Mouse (Mus musculus): Measurements from ENCODE around the gene Nat8f6. TPM values are rescaled to one million over a fixed set of nuclear protein-coding genes. Genes with fewer than 3 reads are reported as not detected.

Gene Nat8f6
- polyA plus RNA-seq, 1 experiment, result 0.23 TPM

DNA sequence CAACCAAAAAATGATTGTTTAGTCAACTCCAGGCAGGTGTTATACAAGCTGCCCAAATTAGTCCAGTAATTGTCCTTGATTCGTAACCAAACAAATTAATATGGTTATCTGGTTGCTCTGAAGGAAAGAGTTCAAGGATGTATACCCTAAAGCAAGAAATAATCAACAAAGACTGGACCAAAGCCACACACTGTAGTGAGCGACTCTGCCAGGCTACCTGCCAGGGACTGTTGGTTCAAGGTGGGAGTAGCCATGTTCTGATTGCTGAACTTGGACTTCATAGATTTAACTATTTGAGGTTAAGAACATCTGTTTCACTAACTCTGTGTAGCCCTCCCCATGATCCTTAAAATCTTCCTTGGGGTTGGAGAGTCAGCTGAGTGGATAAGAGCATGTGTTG, 42.4 kb upstream of the Nat8f6 start:
- H3K27me3 ChIP-seq (ENCODE audit: control insufficient read depth, insufficient read depth, low read length), result no peaks in the 10 kb centered on the region
- no peaks in the 10 kb centered on the region for H3K36me3 ChIP-seq (ENCODE audit: control insufficient read depth, insufficient read depth, low read length)
- H3K4me3 ChIP-seq (ENCODE audit: control insufficient read depth, low read depth, low read length), result no peak overlapping the region
- H3K4me1 ChIP-seq (ENCODE audit: control insufficient read depth, insufficient read depth, low read length), result no peaks in the 10 kb centered on the region
- H3K27ac ChIP-seq (ENCODE audit: control insufficient read depth, insufficient read depth, low read depth, low read length), result peak overlapping the region; percentile 17; the same call in 1 of the 2 replicates
- TF ChIP-seq POLR2A (IDR thresholded peaks at IDR 0.05; ENCODE audit: control insufficient read depth, low read depth, low read length) (no peak), CTCF (IDR thresholded peaks at IDR 0.05; ENCODE audit: control insufficient read depth, insufficient read depth, insufficient replicate concordance, low read depth, low read length) (no peak)

DNA sequence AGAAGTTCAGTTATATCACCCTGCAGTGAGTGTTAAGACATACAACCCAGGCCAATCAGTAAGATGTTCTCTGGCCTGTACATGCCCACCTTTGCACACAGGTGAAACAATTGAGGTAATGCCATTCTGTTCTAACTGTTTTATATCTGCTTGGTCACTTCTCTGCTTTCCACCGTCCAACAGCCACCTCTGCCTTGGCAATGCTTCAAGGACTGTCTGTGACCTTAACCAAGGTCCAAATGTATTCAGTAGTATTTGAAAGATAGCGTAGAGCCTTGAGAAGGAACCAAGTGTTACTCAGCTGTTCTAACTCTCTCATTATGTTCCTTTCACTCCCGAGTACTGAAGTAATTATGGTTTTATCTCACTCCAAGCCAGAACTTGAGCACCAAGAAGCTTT, 41.8 kb upstream of the Nat8f6 start:
- H3K4me3 ChIP-seq (ENCODE audit: control insufficient read depth, low read depth, low read length), result no peak overlapping the region
- no peaks in the 10 kb centered on the region for H3K27me3 ChIP-seq (ENCODE audit: control insufficient read depth, insufficient read depth, low read length)
- no peak for TF ChIP-seq CTCF (IDR thresholded peaks at IDR 0.05; ENCODE audit: control insufficient read depth, insufficient read depth, insufficient replicate concordance, low read depth, low read length)
- no peak for TF ChIP-seq POLR2A (IDR thresholded peaks at IDR 0.05; ENCODE audit: control insufficient read depth, low read depth, low read length)
- peak overlapping the region; percentile 62; the same call in 1 of the 2 replicates for H3K27ac ChIP-seq (ENCODE audit: control insufficient read depth, insufficient read depth, low read depth, low read length)
- H3K36me3 ChIP-seq (ENCODE audit: control insufficient read depth, insufficient read depth, low read length), result no peaks in the 10 kb centered on the region
- no peaks in the 10 kb centered on the region for H3K4me1 ChIP-seq (ENCODE audit: control insufficient read depth, insufficient read depth, low read length)

DNA sequence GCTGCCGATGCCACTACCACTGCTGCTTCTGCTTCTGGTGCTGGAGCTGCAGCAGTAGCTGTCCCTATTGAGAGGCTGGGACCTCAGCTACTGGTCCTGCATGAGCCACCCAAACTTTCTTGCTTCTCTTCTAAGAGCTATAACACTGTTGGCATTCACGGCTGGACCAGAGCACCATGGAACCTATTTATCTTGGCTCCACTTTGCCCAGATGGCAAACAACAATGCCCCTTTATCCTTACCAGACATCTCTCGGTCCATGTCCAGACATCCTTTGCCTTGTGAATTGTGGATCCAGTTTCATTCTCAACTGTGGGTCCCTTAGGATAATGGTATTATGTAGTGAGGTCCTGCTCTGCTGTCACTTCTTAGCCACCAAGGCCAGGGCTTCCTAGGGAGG, 40.5 kb upstream of the Nat8f6 start:
- TF ChIP-seq CTCF (IDR thresholded peaks at IDR 0.05; ENCODE audit: control insufficient read depth, insufficient read depth, insufficient replicate concordance, low read depth, low read length) (no peak), POLR2A (IDR thresholded peaks at IDR 0.05; ENCODE audit: control insufficient read depth, low read depth, low read length) (no peak)
- no peak overlapping the region for H3K27ac ChIP-seq (ENCODE audit: control insufficient read depth, insufficient read depth, low read depth, low read length)
- H3K36me3 ChIP-seq (ENCODE audit: control insufficient read depth, insufficient read depth, low read length), result no peaks in the 10 kb centered on the region
- H3K4me3 ChIP-seq (ENCODE audit: control insufficient read depth, low read depth, low read length), result no peak overlapping the region
- H3K4me1 ChIP-seq (ENCODE audit: control insufficient read depth, insufficient read depth, low read length), result no peaks in the 10 kb centered on the region
- H3K27me3 ChIP-seq (ENCODE audit: control insufficient read depth, insufficient read depth, low read length), result no peaks in the 10 kb centered on the region

DNA sequence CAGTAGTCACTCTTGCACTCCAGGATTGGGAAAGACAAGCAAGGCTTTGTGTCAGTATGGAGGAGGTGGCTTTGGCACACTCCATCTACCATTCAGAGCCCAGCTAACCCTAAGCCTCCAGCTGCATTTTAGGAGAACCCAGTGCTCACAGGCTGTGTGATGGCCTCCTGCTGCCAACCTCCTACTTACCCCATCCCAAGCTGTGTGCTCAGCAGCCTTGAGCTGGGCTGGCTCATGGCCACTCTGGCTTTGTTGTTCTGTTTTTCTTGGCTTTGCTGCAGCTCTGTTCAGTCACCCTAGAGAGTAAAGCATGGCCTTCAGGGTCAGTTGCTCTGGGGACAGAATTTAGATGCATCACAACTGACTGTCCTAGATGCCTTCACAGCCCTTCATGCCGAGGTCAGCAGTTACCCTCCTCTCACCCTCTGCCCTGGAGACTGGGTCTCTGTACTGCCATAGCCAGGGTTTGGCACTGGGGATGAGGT, 35.5 kb upstream of the Nat8f6 start:
- H3K4me1 ChIP-seq (ENCODE audit: control insufficient read depth, insufficient read depth, low read length), result no peaks in the 10 kb centered on the region
- no peaks in the 10 kb centered on the region for H3K27me3 ChIP-seq (ENCODE audit: control insufficient read depth, insufficient read depth, low read length)
- TF ChIP-seq CTCF (IDR thresholded peaks at IDR 0.05; ENCODE audit: control insufficient read depth, insufficient read depth, insufficient replicate concordance, low read depth, low read length), result no peak
- no peak for TF ChIP-seq POLR2A (IDR thresholded peaks at IDR 0.05; ENCODE audit: control insufficient read depth, low read depth, low read length)
- no peak overlapping the region for H3K4me3 ChIP-seq (ENCODE audit: control insufficient read depth, low read depth, low read length)
- H3K36me3 ChIP-seq (ENCODE audit: control insufficient read depth, insufficient read depth, low read length), result no peaks in the 10 kb centered on the region
- H3K27ac ChIP-seq (ENCODE audit: control insufficient read depth, insufficient read depth, low read depth, low read length), result peak overlapping the region; percentile 55

DNA sequence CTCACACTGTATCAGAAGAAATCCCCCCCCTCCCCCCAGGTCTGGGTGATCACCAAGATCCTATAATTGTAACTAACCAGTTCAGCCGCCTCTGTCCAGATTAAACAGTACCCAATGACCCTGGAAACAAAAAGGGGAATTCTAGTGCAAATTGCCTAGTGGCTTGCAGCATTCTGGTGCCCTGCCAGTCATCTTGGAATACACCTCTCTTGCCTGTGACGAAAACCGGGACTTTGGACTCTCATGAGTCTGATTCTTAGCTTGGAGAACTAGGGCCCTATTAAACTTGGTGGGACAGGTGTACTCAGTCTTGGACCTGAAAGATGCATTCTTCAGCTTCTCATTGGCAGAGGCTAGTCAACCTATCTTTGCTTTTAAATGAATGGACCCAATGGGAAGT, 32.7 kb upstream of the Nat8f6 start:
- Histone ChIP-seq H3K36me3 (ENCODE audit: control insufficient read depth, insufficient read depth, low read length) (no peaks in the 10 kb centered on the region), H3K4me1 (ENCODE audit: control insufficient read depth, insufficient read depth, low read length) (no peaks in the 10 kb centered on the region), H3K27ac (ENCODE audit: control insufficient read depth, insufficient read depth, low read depth, low read length) (no peak overlapping the region), H3K27me3 (ENCODE audit: control insufficient read depth, insufficient read depth, low read length) (no peaks in the 10 kb centered on the region), H3K4me3 (ENCODE audit: control insufficient read depth, low read depth, low read length) (no peak overlapping the region)
- TF ChIP-seq CTCF (IDR thresholded peaks at IDR 0.05; ENCODE audit: control insufficient read depth, insufficient read depth, insufficient replicate concordance, low read depth, low read length) (no peak), POLR2A (IDR thresholded peaks at IDR 0.05; ENCODE audit: control insufficient read depth, low read depth, low read length) (no peak)

DNA sequence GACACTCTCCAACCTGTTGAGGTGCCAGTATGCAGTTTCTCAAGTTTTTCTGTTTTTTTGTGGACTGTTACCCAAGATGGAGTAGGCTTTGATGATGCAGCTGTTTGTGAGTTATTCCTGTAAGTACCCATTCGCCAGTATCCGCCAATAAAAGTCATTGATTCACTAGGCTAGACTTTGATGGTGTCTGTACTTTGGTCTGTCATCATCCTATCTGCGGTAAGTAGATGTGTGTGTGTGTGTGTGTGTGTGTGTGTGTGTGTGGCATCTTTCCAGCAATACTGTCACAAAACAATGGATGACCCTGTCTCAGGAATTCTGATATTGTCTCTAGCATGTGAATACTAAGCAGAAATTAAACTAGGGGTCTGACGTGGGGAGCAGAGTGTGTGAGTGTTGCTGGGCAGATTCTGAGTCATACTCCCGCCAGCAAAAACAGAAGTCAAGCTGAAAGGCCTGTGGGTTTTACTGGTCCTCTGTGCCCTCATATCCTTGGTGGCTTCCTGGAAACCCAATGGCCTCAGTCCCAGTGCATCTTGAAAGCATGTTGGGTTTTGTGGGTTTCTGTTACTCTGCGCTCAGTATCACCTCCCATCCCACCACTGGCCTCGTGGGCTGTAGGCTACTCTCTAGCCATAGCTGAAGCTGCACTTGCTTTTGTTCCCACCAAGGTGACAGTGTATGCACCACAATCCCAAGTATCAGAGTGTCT, 30.5 kb upstream of the Nat8f6 start:
- Histone ChIP-seq H3K27ac (ENCODE audit: control insufficient read depth, insufficient read depth, low read depth, low read length) (no peak overlapping the region), H3K4me1 (ENCODE audit: control insufficient read depth, insufficient read depth, low read length) (no peaks in the 10 kb centered on the region), H3K36me3 (ENCODE audit: control insufficient read depth, insufficient read depth, low read length) (no peaks in the 10 kb centered on the region), H3K27me3 (ENCODE audit: control insufficient read depth, insufficient read depth, low read length) (no peaks in the 10 kb centered on the region), H3K4me3 (ENCODE audit: control insufficient read depth, low read depth, low read length) (no peak overlapping the region)
- TF ChIP-seq CTCF (IDR thresholded peaks at IDR 0.05; ENCODE audit: control insufficient read depth, insufficient read depth, insufficient replicate concordance, low read depth, low read length) (no peak), POLR2A (IDR thresholded peaks at IDR 0.05; ENCODE audit: control insufficient read depth, low read depth, low read length) (no peak)

DNA sequence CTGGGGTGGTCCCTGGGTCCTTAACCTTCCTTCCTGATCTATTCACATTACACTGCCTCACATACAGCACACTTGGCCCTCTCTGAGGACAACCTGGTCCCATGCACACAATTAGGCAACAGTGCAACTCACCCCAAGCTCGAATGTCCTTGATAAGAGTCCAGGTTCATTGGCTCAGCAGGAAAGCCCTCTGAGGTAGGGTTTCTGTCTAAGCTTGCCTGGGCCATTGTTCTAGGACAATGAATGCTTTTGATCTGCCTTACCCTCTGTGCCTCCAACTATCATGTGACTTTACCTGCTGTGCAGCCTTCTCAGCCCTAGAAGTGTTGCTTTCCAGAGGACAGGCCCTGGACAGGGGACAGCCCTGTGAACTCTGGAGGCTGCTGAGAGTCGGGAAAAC, 28.5 kb upstream of the Nat8f6 start:
- no peaks in the 10 kb centered on the region for H3K27me3 ChIP-seq (ENCODE audit: control insufficient read depth, insufficient read depth, low read length)
- no peak overlapping the region for H3K4me3 ChIP-seq (ENCODE audit: control insufficient read depth, low read depth, low read length)
- no peak overlapping the region for H3K27ac ChIP-seq (ENCODE audit: control insufficient read depth, insufficient read depth, low read depth, low read length)
- TF ChIP-seq POLR2A (IDR thresholded peaks at IDR 0.05; ENCODE audit: control insufficient read depth, low read depth, low read length), result no peak
- TF ChIP-seq CTCF (IDR thresholded peaks at IDR 0.05; ENCODE audit: control insufficient read depth, insufficient read depth, insufficient replicate concordance, low read depth, low read length), result no peak
- H3K36me3 ChIP-seq (ENCODE audit: control insufficient read depth, insufficient read depth, low read length), result no peaks in the 10 kb centered on the region
- H3K4me1 ChIP-seq (ENCODE audit: control insufficient read depth, insufficient read depth, low read length), result no peaks in the 10 kb centered on the region

Data from testis, adult 2 months (tissue).